Mouse (Mus musculus) liver, embryonic 12.5 days (tissue): ENCODE results near the gene Ctps. TPM values are rescaled to one million over a fixed set of nuclear protein-coding genes. Genes with fewer than 3 reads are reported as not detected.

Source experiments
- ATAC-seq: fragments of 200-750 bp; cut with Nextera tagmentation; 2 replicates; pipeline ENCODE4 v1.8.0; 2017; ENCODE audit warnings: moderate number of reproducible peaks, mild to moderate bottlenecking, moderate library complexity
- H3K27ac ChIP-seq: fragments of 300-500 bp; sonication (generic); 2 replicates; pipeline ENCODE4 v1.5.1; 2016; ENCODE audit warnings: mild to moderate bottlenecking
- H3K27me3 ChIP-seq: fragments of 300-500 bp; sonication (generic); replicated peaks from 2 replicates; pipeline ENCODE4 v1.6.1; 2016; ENCODE audit warnings: mild to moderate bottlenecking, moderate library complexity
- H3K36me3 ChIP-seq: fragments of 300-500 bp; sonication (generic); 2 replicates; pipeline ENCODE4 v1.6.1; 2016; ENCODE audit warnings: mild to moderate bottlenecking, moderate library complexity
- H3K4me1 ChIP-seq: fragments of 300-500 bp; sonication (generic); 2 replicates; pipeline ENCODE4 v1.6.1; 2016
- H3K4me2 ChIP-seq: fragments of 300-500 bp; sonication (generic); 2 replicates; pipeline ENCODE4 v1.6.1; 2016; ENCODE audit warnings: mild to moderate bottlenecking, moderate library complexity
- H3K4me3 ChIP-seq: fragments of 300-500 bp; sonication (generic); 2 replicates; pipeline ENCODE4 v1.5.1; 2016; ENCODE audit warnings: mild to moderate bottlenecking, moderate library complexity
- H3K9ac ChIP-seq: fragments of 300-500 bp; sonication (generic); 2 replicates; pipeline ENCODE4 v1.6.1; 2016; ENCODE audit warnings: mild to moderate bottlenecking, moderate library complexity
- H3K9me3 ChIP-seq: fragments of 300-500 bp; sonication (generic); replicated peaks from 2 replicates; pipeline ENCODE4 v1.6.1; 2016; ENCODE audit warnings: mild to moderate bottlenecking, moderate library complexity
- WGBS: fragments of 180-500 bp; shearing (Covaris S2); methylation state at CpG from one replicate; pipeline ENCODE4 v1.1.7; 2016; ENCODE audit not compliant: insufficient replicate concordance; 5-methylcytosine and 5-hydroxymethylcytosine counted together
- polyA plus RNA-seq: library from polyadenylated mRNA; unstranded; fragments of >200 nt; fragmentation: Nextera tagmentation; extraction: Ambion mirVana; gene quantifications from 2 replicates; pipeline ENCODE4 v1.2.1, GENCODE M21; 2016

The Ctps gene
- 75.0 and 75.8 TPM in 2 replicates for polyA plus RNA-seq

DNA sequence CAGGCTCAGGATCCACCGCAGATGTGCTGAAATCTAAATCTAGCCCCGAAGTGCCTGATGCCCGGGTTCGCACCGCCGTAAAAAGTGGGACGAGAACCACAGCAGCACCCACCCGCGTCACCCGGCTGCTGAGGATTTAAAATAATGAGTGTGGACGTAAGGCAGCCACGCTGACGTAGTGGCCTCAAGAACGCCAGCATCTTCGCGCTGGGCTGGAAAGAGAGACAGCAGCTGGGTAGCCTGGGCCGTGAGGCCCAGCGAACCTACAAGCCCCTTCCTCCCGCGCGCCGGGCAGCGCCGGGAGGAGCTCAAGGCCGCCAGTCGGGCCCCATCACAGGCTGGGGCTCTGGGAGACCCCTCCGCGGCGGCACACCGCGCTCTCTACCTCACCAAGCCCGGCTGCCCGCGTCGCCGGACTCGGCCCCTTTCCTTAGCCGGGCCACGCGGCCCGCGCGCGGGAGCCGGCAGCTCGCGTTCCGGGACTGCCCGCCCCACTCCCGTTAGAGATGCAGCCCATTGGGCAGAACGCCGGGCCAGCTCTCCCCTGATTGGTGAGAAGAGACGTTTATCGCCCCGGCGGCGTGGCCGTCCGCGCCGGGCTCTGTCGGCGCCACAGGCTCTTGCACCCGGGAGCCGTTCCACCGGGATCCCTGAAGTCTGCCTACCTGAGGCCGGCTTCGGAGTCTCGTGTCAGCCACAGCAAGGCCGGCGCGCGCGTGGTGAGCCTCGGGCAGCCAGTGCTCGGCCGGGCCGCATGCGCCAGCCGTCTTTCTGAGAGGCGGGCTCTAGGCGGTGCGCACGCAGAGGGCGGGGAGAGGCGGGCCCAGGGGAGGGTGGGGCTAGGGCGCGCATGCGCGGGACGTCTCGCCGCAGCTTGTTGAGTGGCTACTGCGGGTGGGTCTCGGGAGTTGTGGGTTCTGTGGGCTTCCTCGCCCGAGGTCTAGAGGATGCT lies at the start of gene Ctps:
TSS of gene Ctps (minus strand) at position 791 of the 952 bp plus-strand sequence.
- 2% methylated on average over 94 of the region's 97 CpGs for WGBS

GRCm38 (mm10) chr4:120616199-120617025 lies 46.3 kb upstream of the Ctps start:
- ATAC-seq, result no peak
- H3K4me1 ChIP-seq, result peaks cover 71% of the 10 kb centered on the region
- WGBS, result 76% methylated on average over 13 of the region's 13 CpGs

More for the DNA sequence above, at the start of gene Ctps:
- ATAC-seq, result peak; percentile 97
- peaks cover 23% of the 10 kb centered on the region for H3K36me3 ChIP-seq
- H3K27ac ChIP-seq, result peak within 1 kb of the TSS; percentile 89
- H3K4me1 ChIP-seq, result peaks cover 43% of the 10 kb centered on the region
- peak within 1 kb of the TSS; percentile 86 for H3K4me3 ChIP-seq
- peak within 1 kb of the TSS; percentile 90 for H3K9ac ChIP-seq
- no peaks in the 10 kb centered on the region for H3K27me3 ChIP-seq
- peak within 1 kb of the TSS; percentile 99 for H3K4me2 ChIP-seq
- no peaks in the 10 kb centered on the region for H3K9me3 ChIP-seq

DNA sequence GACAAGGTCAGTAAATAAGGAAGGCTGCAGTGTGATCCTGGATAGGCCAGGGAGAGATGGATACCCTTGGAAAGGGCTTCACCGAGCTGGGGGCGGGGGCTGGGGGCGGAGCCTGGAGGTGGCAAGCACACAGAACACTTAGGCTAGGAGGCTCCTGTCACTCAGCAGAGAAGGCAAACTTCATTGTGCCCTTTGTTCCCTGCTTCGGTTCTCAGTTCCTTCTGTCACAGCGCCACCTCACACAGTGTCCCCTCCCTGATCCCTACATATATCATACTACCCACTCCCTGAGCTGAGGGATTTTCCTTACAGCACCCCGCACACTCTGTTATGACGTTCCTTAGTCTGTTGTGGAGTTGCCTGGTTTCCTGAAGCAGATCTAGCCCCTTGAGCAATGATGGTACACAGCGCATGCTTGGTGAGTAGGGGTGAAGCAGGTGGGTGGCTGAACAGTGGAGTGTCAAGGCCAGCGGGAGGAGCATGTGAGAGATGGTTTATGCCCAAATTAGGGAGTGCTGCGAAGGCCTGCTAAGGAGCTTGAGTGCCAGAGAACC lies 45.5 kb upstream of the Ctps start:
- no peak overlapping the region for H3K4me3 ChIP-seq
- H3K9ac ChIP-seq, result 0 out of 2 replicates have a peak overlapping the region, but pooled peaks have one; percentile 13
- H3K4me2 ChIP-seq, result no peak overlapping the region
- WGBS, result 60% methylated on average over 10 of the region's 10 CpGs
- no peaks in the 10 kb centered on the region for H3K27me3 ChIP-seq
- H3K4me1 ChIP-seq, result peaks cover 73% of the 10 kb centered on the region
- no peak for ATAC-seq
- no peaks in the 10 kb centered on the region for H3K9me3 ChIP-seq
- peak overlapping the region; percentile 25; the same call in 1 of the 2 replicates for H3K27ac ChIP-seq
- H3K36me3 ChIP-seq, result no peaks in the 10 kb centered on the region

More at GRCm38 (mm10) chr4:120616199-120617025, 46.3 kb upstream of the Ctps start:
- Histone ChIP-seq H3K9ac (no peak overlapping the region), H3K4me2 (no peak overlapping the region), H3K27ac (peak overlapping the region; percentile 25; the same call in 1 of the 2 replicates), H3K9me3 (no peaks in the 10 kb centered on the region), H3K4me3 (no peak overlapping the region), H3K27me3 (no peaks in the 10 kb centered on the region), H3K36me3 (no peaks in the 10 kb centered on the region)

- Histone ChIP-seq H3K36me3 (no peaks in the 10 kb centered on the region), H3K4me1 (peaks cover 66% of the 10 kb centered on the region), H3K27me3 (no peaks in the 10 kb centered on the region), H3K4me3 (no peak overlapping the region), H3K27ac (peak overlapping the region; percentile 65), H3K4me2 (no peak overlapping the region), H3K9ac (no peak overlapping the region), H3K9me3 (no peaks in the 10 kb centered on the region)
- ATAC-seq, result no peak
- WGBS, result 70% methylated on average over 9 of the region's 9 CpGs
These were observed 44.6 kb upstream of the Ctps start for GRCm38 (mm10) chr4:120614644-120615043.

- peaks cover 58% of the 10 kb centered on the region for H3K4me1 ChIP-seq
- H3K27me3 ChIP-seq, result no peaks in the 10 kb centered on the region
- peak; percentile 73 for ATAC-seq
- H3K9ac ChIP-seq, result peak overlapping the region; percentile 0; the same call in 1 of the 2 replicates
- no peaks in the 10 kb centered on the region for H3K9me3 ChIP-seq
- H3K4me2 ChIP-seq, result peak overlapping the region; percentile 5; the same call in 1 of the 2 replicates
- WGBS, result 54% methylated on average over 8 of the region's 8 CpGs
- no peaks in the 10 kb centered on the region for H3K36me3 ChIP-seq
- peak overlapping the region; percentile 65 for H3K27ac ChIP-seq
- H3K4me3 ChIP-seq, result no peak overlapping the region
These were observed 43.7 kb upstream of the Ctps start for GRCm38 (mm10) chr4:120613691-120614329.

DNA sequence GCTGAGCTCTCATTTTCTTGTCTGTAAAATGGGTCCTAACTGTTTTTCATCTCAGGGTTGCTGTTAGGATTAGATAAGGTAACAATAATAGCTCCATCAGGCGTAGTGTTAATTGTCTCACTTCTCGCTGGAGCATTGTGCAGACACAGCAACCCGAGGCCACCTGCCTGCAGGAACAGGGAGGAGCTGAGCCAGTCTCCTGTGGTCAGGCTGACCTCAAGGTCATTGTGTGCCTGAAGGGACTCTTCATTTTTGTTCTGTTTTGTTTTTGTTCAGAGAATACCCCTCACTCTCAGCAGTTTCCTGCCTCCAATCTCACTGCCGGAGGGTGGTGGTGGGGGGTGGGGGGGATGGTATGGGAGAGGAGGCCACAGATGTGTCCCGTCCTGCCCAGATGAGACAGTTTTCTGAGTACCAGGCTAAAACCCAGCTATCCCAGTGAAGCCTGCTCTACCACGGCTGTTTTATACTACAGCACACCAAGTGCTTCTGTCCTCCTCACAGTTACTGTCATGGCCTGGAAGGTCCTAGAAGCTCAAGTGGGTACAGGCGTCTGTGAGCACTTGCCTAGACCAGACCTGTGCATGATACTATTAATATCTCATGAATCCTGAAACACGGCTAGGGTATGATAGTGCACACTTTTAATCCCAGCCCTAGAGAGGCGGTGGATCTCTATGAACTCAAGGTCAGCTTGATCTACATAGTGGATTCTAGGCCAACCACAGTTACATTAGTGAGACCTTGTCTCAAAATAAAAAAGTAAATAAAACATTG lies 42.4 kb upstream of the Ctps start:
- Histone ChIP-seq H3K4me1 (peaks cover 48% of the 10 kb centered on the region), H3K9me3 (no peaks in the 10 kb centered on the region), H3K9ac (0 out of 2 replicates have a peak overlapping the region, but pooled peaks have one; percentile 24), H3K4me2 (no peak overlapping the region), H3K36me3 (no peaks in the 10 kb centered on the region), H3K4me3 (no peak overlapping the region), H3K27me3 (no peaks in the 10 kb centered on the region), H3K27ac (peak overlapping the region; percentile 67)
- WGBS, result 27% methylated on average over 9 of the region's 9 CpGs
- ATAC-seq, result peak; percentile 38; the same call in 1 of the 2 replicates

DNA sequence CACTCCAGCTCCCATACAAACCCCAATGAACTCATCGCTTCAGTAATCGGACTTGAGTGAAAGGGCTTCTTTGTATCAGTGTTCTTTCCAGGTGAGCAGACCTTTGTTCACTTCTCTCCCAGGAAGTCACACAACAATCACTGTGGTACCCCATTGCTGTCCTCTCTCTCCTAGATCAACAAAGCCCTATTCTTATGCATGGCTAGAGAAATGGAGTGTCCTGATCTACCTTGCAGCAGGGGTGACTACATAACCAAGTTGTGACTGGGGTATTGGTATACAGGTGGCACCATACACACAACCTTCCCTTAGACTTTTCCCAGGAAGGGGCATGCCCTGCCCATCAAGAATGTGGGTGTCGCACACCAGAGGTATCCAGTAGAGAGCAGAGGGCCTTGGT lies 40.9 kb upstream of the Ctps start:
- 93% methylated on average over 3 of the region's 3 CpGs for WGBS
- H3K27me3 ChIP-seq, result no peaks in the 10 kb centered on the region
- H3K9me3 ChIP-seq, result no peaks in the 10 kb centered on the region
- peaks cover 45% of the 10 kb centered on the region for H3K4me1 ChIP-seq
- no peak overlapping the region for H3K4me3 ChIP-seq
- no peak overlapping the region for H3K9ac ChIP-seq
- no peak for ATAC-seq
- no peaks in the 10 kb centered on the region for H3K36me3 ChIP-seq
- no peak overlapping the region for H3K4me2 ChIP-seq
- H3K27ac ChIP-seq, result no peak overlapping the region

DNA sequence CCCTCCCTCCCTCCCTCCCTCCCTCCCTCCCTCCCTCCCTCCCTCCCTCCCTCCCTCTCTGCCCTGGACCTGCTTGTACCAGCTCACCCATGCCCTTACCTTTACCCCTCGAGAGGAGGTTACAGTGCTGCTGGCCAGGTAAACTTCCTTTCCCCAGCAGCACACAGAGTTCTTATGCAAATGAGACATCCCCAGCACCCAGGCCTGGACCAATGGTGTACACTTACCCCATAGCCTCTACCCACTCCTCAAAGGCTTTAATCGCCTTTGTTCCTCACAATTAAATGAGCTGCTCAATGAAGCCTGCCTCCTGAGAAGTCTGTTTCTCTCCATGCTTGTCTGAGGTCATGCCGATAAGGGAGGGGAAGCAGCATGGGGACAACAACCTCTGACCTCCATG lies 36.9 kb upstream of the Ctps start:
- Histone ChIP-seq H3K4me3 (no peak overlapping the region), H3K4me2 (no peak overlapping the region)

DNA sequence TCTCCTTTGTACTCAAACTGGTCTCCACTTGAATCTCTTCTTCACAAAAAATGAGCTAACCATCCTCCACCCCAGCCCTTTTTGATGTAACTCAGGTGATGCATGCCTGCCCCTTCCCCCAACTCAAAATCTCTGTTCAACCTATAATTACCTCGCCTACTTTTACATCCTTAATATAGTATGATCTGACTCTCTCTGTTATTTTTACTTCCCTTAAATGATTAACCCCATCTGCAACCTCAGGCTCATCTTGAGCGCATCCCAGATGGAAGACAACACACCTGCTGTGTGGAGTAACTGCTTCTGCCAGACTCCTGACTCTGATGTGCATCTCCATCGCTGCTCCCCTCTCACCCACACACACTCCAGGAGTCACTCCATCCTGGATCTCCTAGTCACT lies 32.6 kb upstream of the Ctps start:
- 64% methylated on average over 3 of the region's 3 CpGs for WGBS
- peaks cover 14% of the 10 kb centered on the region for H3K4me1 ChIP-seq
- ATAC-seq, result no peak
- H3K27me3 ChIP-seq, result no peaks in the 10 kb centered on the region; the same call in 1 of the 2 replicates
- no peak overlapping the region for H3K27ac ChIP-seq
- no peaks in the 10 kb centered on the region for H3K36me3 ChIP-seq
- no peak overlapping the region for H3K9ac ChIP-seq
- H3K4me2 ChIP-seq, result no peak overlapping the region
- H3K4me3 ChIP-seq, result no peak overlapping the region
- H3K9me3 ChIP-seq, result no peaks in the 10 kb centered on the region

More for the DNA sequence above, 36.9 kb upstream of the Ctps start:
- H3K36me3 ChIP-seq, result no peaks in the 10 kb centered on the region
- no peak overlapping the region for H3K9ac ChIP-seq
- 76% methylated on average over 2 of the region's 3 CpGs for WGBS
- H3K27ac ChIP-seq, result no peak overlapping the region
- no peaks in the 10 kb centered on the region; the same call in 1 of the 2 replicates for H3K27me3 ChIP-seq
- peaks cover 8% of the 10 kb centered on the region for H3K4me1 ChIP-seq
- ATAC-seq, result no peak
- no peaks in the 10 kb centered on the region for H3K9me3 ChIP-seq

- H3K27ac ChIP-seq, result no peak overlapping the region
- WGBS, result 60% methylated on average over 1 of the region's 1 CpGs
These were observed 31.7 kb upstream of the Ctps start for GRCm38 (mm10) chr4:120601774-120602173.

More at GRCm38 (mm10) chr4:120601774-120602173, 31.7 kb upstream of the Ctps start:
- Histone ChIP-seq H3K9me3 (no peaks in the 10 kb centered on the region), H3K4me1 (peaks cover 14% of the 10 kb centered on the region), H3K36me3 (no peaks in the 10 kb centered on the region), H3K27me3 (no peaks in the 10 kb centered on the region; the same call in 1 of the 2 replicates), H3K4me3 (no peak overlapping the region), H3K4me2 (no peak overlapping the region), H3K9ac (no peak overlapping the region)
- no peak for ATAC-seq
